Mouse (Mus musculus) kidney, adult 2 months (tissue): ENCODE measurements at regions not wholly inside any gene's neighbourhood (a gene's known extent, or its start where the extent isn't known, plus 50 kb on each side); places are given as distances from the start of the nearest gene placed in this dataset.

Source experiments
- CTCF ChIP-seq: fragments of 200-500 bp; conservative IDR thresholded peaks from 2 replicates; pipeline ENCODE4 v1.5.1; 2011; ENCODE audit warnings: low read depth, mild to moderate bottlenecking, control low read depth, low read length, moderate library complexity, mixed read lengths; ENCODE audit not compliant: insufficient read depth, insufficient read length
- POLR2A ChIP-seq: fragments of 200-500 bp; IDR thresholded peaks from one replicate; pipeline ENCODE4 v1.6.1; 2011; ENCODE audit warnings: low read depth, low read length, control low read depth

DNA sequence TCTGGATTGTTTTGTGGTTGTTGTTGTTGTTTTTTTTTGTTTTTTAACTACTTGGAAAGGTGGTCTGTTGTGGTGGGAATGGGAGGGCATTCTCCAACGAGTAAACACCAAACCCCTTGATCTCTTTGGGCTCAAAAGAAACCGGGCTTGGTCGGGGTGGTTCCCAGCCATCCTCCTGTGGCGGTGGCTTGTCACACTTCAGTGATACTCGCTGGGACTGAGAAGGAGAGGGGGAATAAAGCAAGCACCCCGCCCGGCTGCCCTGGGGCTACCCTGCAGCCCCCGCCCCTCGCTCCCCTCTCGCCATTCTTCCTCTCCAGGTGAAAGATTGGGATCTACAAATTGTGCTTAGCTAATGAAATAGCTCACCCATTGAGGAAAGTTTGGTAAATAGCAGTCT lies 229.3 kb upstream of the Sp4 start:
- TF ChIP-seq CTCF, result no peak
- TF ChIP-seq POLR2A, result no peak
